Mouse (Mus musculus) limb, embryonic 12.5 days (tissue): Measurements from ENCODE around the gene Kirrel3. TPM values are rescaled to one million over a fixed set of nuclear protein-coding genes. Genes with fewer than 3 reads are reported as not detected.

Experiments used
- ATAC-seq: fragments of 200-750 bp; cut with Nextera tagmentation; 2 replicates; pipeline ENCODE4 v1.8.0; 2017; ENCODE audit warnings: low read depth, moderate TSS enrichment; ENCODE audit not compliant: insufficient number of reproducible peaks, insufficient read depth, low FRiP score, low TSS enrichment
- H3K27ac ChIP-seq: fragments of 300-500 bp; sonication (generic); 2 replicates; pipeline ENCODE4 v1.5.1; 2016; ENCODE audit warnings: mild to moderate bottlenecking, moderate library complexity
- H3K27me3 ChIP-seq: fragments of 300-500 bp; sonication (generic); 2 replicates; pipeline ENCODE4 v1.6.1; 2016; ENCODE audit warnings: mild to moderate bottlenecking, moderate library complexity
- H3K36me3 ChIP-seq: fragments of 300-500 bp; sonication (generic); 2 replicates; pipeline ENCODE4 v1.6.1; 2016; ENCODE audit warnings: mild to moderate bottlenecking, moderate library complexity
- H3K4me1 ChIP-seq: fragments of 300-500 bp; sonication (generic); replicated peaks from 2 replicates; pipeline ENCODE4 v1.6.1; 2016
- H3K4me2 ChIP-seq: fragments of 300-500 bp; sonication (generic); 2 replicates; pipeline ENCODE4 v1.6.1; 2016; ENCODE audit warnings: mild to moderate bottlenecking, moderate library complexity
- H3K4me3 ChIP-seq: fragments of 300-500 bp; sonication (generic); replicated peaks from 2 replicates; pipeline ENCODE4 v1.5.1; 2016; ENCODE audit warnings: mild to moderate bottlenecking
- H3K9ac ChIP-seq: fragments of 300-500 bp; sonication (generic); replicated peaks from 2 replicates; pipeline ENCODE4 v1.6.1; 2016; ENCODE audit warnings: mild to moderate bottlenecking, moderate library complexity
- H3K9me3 ChIP-seq: fragments of 300-500 bp; sonication (generic); 2 replicates; pipeline ENCODE4 v1.6.1; 2016; ENCODE audit warnings: mild to moderate bottlenecking, moderate library complexity
- WGBS: fragments of 180-500 bp; shearing (Covaris S2); methylation state at CpG from one replicate; pipeline ENCODE4 v1.1.7; 2016; 5-methylcytosine and 5-hydroxymethylcytosine counted together
- polyA plus RNA-seq: library from polyadenylated mRNA; unstranded; fragments of >200 nt; fragmentation: Nextera tagmentation; extraction: Ambion mirVana; gene quantifications from 2 replicates; pipeline ENCODE4 v1.2.1, GENCODE M21; 2016

The Kirrel3 gene
- polyA plus RNA-seq, 1 experiment from 2014 or later, result 7.8 TPM

GRCm38 (mm10) chr9:34507164-34507563 is 21.5 kb downstream of the Kirrel3 start:
- no peak overlapping the region for H3K27ac ChIP-seq
- no peaks in the 10 kb centered on the region for H3K27me3 ChIP-seq
- no peak overlapping the region for H3K4me3 ChIP-seq
- no peak overlapping the region for H3K4me2 ChIP-seq
- no peaks in the 10 kb centered on the region for H3K9me3 ChIP-seq
- H3K9ac ChIP-seq, result no peak overlapping the region
- ATAC-seq, result no peak
- H3K4me1 ChIP-seq, result peaks cover 4% of the 10 kb centered on the region
- H3K36me3 ChIP-seq, result no peaks in the 10 kb centered on the region
- 81% methylated on average over 2 of the region's 2 CpGs for WGBS

DNA sequence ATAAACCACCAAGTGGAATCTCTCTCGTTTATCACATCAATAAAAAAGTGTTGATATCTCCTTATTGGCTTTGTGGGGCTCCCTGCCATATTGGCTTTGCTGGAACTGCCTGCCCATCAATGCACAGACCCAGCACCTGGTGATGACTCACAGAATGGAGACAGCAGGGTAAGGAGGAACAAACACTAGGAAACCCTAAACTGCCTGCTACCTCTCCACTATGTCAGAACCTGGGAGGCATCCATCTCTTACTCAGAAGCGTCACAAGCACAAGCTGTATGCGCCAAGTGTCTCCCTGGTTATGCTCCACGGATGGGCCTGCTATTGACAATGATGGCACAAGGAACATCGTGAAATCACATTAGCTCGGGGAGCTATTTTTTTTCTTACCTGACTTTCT is 33.2 kb downstream of the Kirrel3 start:
- no peak for ATAC-seq
- H3K27me3 ChIP-seq, result peaks cover 10% of the 10 kb centered on the region
- H3K9me3 ChIP-seq, result no peaks in the 10 kb centered on the region
- WGBS, result 80% methylated on average over 6 of the region's 6 CpGs
- no peak overlapping the region for H3K9ac ChIP-seq
- no peak overlapping the region for H3K4me3 ChIP-seq
- H3K36me3 ChIP-seq, result no peaks in the 10 kb centered on the region
- H3K27ac ChIP-seq, result no peak overlapping the region
- peaks cover 9% of the 10 kb centered on the region for H3K4me1 ChIP-seq
- H3K4me2 ChIP-seq, result no peak overlapping the region

DNA sequence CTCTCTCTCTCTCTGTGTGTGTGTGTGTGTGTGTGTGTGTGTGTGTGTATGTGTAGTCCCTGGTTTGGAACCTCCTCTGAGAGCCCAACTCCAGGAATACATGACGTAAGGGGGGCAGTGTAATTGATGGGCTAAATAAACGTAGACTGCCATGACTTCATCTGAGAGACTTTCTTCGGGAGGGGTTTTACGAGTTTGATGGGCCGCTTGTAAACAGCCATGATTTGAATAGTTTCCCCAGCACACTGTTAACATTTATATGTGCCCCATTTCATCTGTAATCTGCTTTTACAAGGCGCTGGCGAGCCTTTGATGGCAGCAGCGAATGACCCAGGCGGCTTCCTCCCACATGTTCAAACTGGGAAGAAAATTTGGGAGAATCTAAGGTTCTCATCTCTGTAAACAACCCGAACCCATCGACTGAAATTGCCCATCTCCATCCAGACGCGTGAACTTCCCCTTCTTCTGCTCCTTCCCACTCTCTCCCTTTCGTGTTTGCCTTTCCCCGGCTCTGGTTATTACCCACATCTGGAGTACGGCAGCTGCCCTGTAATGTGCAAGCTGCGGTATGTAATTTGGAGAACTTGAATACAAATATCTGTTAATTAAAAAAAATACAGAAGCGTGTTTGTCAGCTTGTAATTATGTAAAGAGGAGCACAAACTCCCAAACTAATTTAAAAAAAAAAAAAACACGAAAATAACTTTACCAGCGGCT is 34.7 kb downstream of the Kirrel3 start:
- Histone ChIP-seq H3K9ac (no peak overlapping the region), H3K4me2 (peak overlapping the region; percentile 37), H3K4me1 (peaks cover 9% of the 10 kb centered on the region), H3K27me3 (peaks cover 10% of the 10 kb centered on the region), H3K27ac (no peak overlapping the region), H3K4me3 (no peak overlapping the region), H3K9me3 (no peaks in the 10 kb centered on the region), H3K36me3 (no peaks in the 10 kb centered on the region)
- WGBS, result 23% methylated on average over 20 of the region's 20 CpGs
- ATAC-seq, result peak; percentile 52; the same call in 1 of the 2 replicates

DNA sequence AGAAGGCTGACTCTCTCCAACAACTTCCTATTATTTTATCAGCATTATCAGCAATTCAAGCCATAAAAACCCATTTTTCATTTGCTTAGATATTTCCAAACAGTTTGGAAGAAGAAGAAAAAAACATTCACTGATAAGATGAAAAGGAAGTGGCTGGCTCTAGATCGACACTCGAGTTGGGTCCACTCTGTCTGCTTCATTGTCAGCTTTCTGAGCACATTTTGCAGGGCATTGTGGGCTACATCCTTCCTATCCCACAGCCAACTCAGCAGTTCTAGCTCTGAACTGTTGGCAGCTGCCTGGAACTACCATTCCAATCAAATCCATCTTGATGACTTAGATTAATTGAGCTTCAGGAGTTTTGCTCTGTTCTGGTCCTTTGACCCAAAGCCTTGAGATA is 40.0 kb downstream of the Kirrel3 start:
- H3K9me3 ChIP-seq, result no peaks in the 10 kb centered on the region
- 71% methylated on average over 2 of the region's 2 CpGs for WGBS

GRCm38 (mm10) chr9:34538591-34539335 is 53.1 kb downstream of the Kirrel3 start:
- 82% methylated on average over 7 of the region's 7 CpGs for WGBS

More for the DNA sequence above, 40.0 kb downstream of the Kirrel3 start:
- no peak overlapping the region for H3K4me3 ChIP-seq
- no peak overlapping the region for H3K27ac ChIP-seq
- no peak overlapping the region for H3K4me2 ChIP-seq
- no peaks in the 10 kb centered on the region for H3K4me1 ChIP-seq
- H3K9ac ChIP-seq, result no peak overlapping the region
- no peak for ATAC-seq
- peaks cover 3% of the 10 kb centered on the region; the same call in 1 of the 2 replicates for H3K27me3 ChIP-seq
- H3K36me3 ChIP-seq, result no peaks in the 10 kb centered on the region

DNA sequence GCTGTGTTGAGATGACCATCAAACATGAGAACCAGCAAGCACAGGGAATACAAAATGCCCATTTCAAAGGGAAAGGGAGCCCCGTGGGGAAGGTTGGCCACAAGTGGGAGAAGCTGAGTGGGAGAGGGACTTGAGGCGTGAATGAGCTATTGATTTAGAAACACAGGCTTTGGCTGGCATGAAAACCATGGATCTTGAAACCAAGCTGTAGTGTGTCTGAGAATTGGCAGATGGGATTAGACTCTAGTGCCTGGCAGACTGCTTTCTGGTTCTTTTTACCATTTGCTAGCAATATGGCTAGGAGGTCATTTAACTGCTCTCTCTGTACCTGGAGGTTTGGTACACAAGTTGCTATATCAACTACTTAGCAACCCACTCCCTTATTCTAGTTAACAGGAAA is 56.2 kb downstream of the Kirrel3 start:
- Histone ChIP-seq H3K4me2 (no peak overlapping the region), H3K36me3 (no peaks in the 10 kb centered on the region)

More at GRCm38 (mm10) chr9:34538591-34539335, 53.1 kb downstream of the Kirrel3 start:
- H3K4me1 ChIP-seq, result peaks cover 8% of the 10 kb centered on the region
- H3K4me2 ChIP-seq, result no peak overlapping the region
- H3K4me3 ChIP-seq, result no peak overlapping the region
- ATAC-seq, result no peak
- no peaks in the 10 kb centered on the region for H3K36me3 ChIP-seq
- H3K9ac ChIP-seq, result no peak overlapping the region
- H3K27ac ChIP-seq, result no peak overlapping the region
- H3K9me3 ChIP-seq, result no peaks in the 10 kb centered on the region
- no peaks in the 10 kb centered on the region for H3K27me3 ChIP-seq

GRCm38 (mm10) chr9:34555699-34556098 is 70.0 kb downstream of the Kirrel3 start:
- Histone ChIP-seq H3K36me3 (no peaks in the 10 kb centered on the region), H3K4me1 (peaks cover 35% of the 10 kb centered on the region), H3K27me3 (no peaks in the 10 kb centered on the region), H3K4me2 (no peak overlapping the region), H3K9me3 (no peaks in the 10 kb centered on the region), H3K4me3 (no peak overlapping the region), H3K9ac (no peak overlapping the region), H3K27ac (no peak overlapping the region)
- 30% methylated on average over 2 of the region's 2 CpGs for WGBS
- no peak for ATAC-seq

More for the DNA sequence above, 56.2 kb downstream of the Kirrel3 start:
- WGBS, result 77% methylated on average over 2 of the region's 2 CpGs
- H3K9ac ChIP-seq, result no peak overlapping the region
- H3K27ac ChIP-seq, result no peak overlapping the region
- no peaks in the 10 kb centered on the region for H3K27me3 ChIP-seq
- H3K9me3 ChIP-seq, result no peaks in the 10 kb centered on the region
- H3K4me3 ChIP-seq, result no peak overlapping the region
- ATAC-seq, result no peak
- peaks cover 2% of the 10 kb centered on the region for H3K4me1 ChIP-seq

GRCm38 (mm10) chr9:34557846-34558245 is 72.2 kb downstream of the Kirrel3 start:
- Histone ChIP-seq H3K4me1 (peaks cover 35% of the 10 kb centered on the region), H3K9me3 (no peaks in the 10 kb centered on the region), H3K4me3 (no peak overlapping the region), H3K27ac (peak overlapping the region; percentile 79), H3K4me2 (peak overlapping the region; percentile 31), H3K9ac (no peak overlapping the region), H3K36me3 (no peaks in the 10 kb centered on the region), H3K27me3 (no peaks in the 10 kb centered on the region)
- peak; percentile 82 for ATAC-seq
- whole genome bisulfite sequencing, result 61% methylated on average over 5 of the region's 5 CpGs

- peak overlapping the region; percentile 31 for H3K4me2 ChIP-seq
- H3K27me3 ChIP-seq, result no peaks in the 10 kb centered on the region
- H3K36me3 ChIP-seq, result no peaks in the 10 kb centered on the region
- H3K4me1 ChIP-seq, result peaks cover 35% of the 10 kb centered on the region
- H3K4me3 ChIP-seq, result no peak overlapping the region
- 35% methylated on average over 8 of the region's 8 CpGs for WGBS
- no peak overlapping the region for H3K9ac ChIP-seq
- H3K9me3 ChIP-seq, result no peaks in the 10 kb centered on the region
- no peak for ATAC-seq
- peak overlapping the region; percentile 79 for H3K27ac ChIP-seq
Observed at GRCm38 (mm10) chr9:34558291-34558899, 72.7 kb downstream of the Kirrel3 start.

- Histone ChIP-seq H3K27me3 (no peaks in the 10 kb centered on the region), H3K9me3 (no peaks in the 10 kb centered on the region), H3K4me1 (peaks cover 35% of the 10 kb centered on the region), H3K36me3 (no peaks in the 10 kb centered on the region), H3K27ac (peak overlapping the region; percentile 79), H3K4me2 (no peak overlapping the region), H3K4me3 (no peak overlapping the region), H3K9ac (no peak overlapping the region)
- ATAC-seq, result no peak
- WGBS, result 86% methylated on average over 9 of the region's 9 CpGs
Observed at GRCm38 (mm10) chr9:34559102-34559501, 73.4 kb downstream of the Kirrel3 start.

DNA sequence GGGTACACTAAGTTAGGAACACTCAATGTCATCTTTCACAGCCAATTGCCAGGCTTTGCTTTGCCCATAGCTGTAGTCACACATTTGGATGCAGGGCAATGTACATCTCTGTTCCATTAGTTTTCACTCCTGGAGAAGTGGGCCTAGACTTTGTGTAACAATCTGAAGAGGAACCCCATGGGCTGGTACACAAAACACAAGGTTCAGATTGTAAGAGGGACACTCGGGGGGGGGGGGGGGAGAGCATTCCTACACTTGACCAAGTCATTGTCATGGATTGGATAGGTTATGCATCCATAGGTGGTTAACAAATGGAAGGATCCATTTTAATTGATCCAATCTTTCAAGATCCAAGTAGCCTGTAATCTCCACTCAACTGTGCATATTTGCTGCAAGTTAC is 75.6 kb downstream of the Kirrel3 start:
- no peak for ATAC-seq
- Histone ChIP-seq H3K4me2 (no peak overlapping the region), H3K36me3 (no peaks in the 10 kb centered on the region), H3K4me1 (peaks cover 27% of the 10 kb centered on the region), H3K27me3 (no peaks in the 10 kb centered on the region), H3K9me3 (no peaks in the 10 kb centered on the region), H3K27ac (no peak overlapping the region), H3K4me3 (no peak overlapping the region), H3K9ac (no peak overlapping the region)
- WGBS, result 60% methylated on average over 1 of the region's 1 CpGs
